ENCODE assay signal across 17 mouse cellular contexts in genomic region chr2:113931689-113932088, GRCm38 (mm10).
"Had no signal": no experiment of that assay in that cellular context is flagged by ENCODE, and none has a peak within 500 bp of the region (broad histone marks: within the 10 kb centered on the region; RNA-seq: fewer than 3 reads in every experiment).

No protein-coding gene starts in this region.

- H3K9me3 ChIP-seq: lung, embryonic 15.5 days; megakaryocyte, embryonic 14.5 days; midbrain, embryonic 13.5 days; midbrain, embryonic 15.5 days; neural tube, embryonic 12.5 days; stomach, embryonic 15.5 days had no signal

- H3K27ac ChIP-seq: lung, embryonic 15.5 days; macrophage; midbrain, embryonic 13.5 days; midbrain, embryonic 15.5 days; neural tube, embryonic 12.5 days; stomach, embryonic 15.5 days; stomach, postnatal 0 days had no signal

- ATAC-seq: lung, postnatal 0 days; midbrain, embryonic 13.5 days; midbrain, embryonic 15.5 days had no signal

- H3K9ac ChIP-seq: lung, embryonic 15.5 days; midbrain, embryonic 13.5 days; midbrain, embryonic 15.5 days; neural tube, embryonic 12.5 days; stomach, embryonic 15.5 days had no signal

- DNase-seq: lung, adult 2 months; lung, postnatal 14 days; lung, postnatal 36 days; right cerebral cortex, postnatal 14 days; thymus, adult 2 months; thymus, postnatal 25 days; thymus, postnatal 4 days had no signal

- H3K4me2 ChIP-seq: lung, embryonic 15.5 days; midbrain, embryonic 11.5 days; midbrain, embryonic 13.5 days; midbrain, embryonic 15.5 days; neural tube, embryonic 12.5 days; stomach, embryonic 15.5 days had no signal

- H3K4me1 ChIP-seq: midbrain, embryonic 13.5 days; midbrain, embryonic 15.5 days; neural tube, embryonic 12.5 days; stomach, embryonic 15.5 days had no signal

- H3K27me3 ChIP-seq: lung, embryonic 15.5 days; megakaryocyte, embryonic 14.5 days; midbrain, embryonic 13.5 days; midbrain, embryonic 15.5 days; neural tube, embryonic 12.5 days; stomach, embryonic 15.5 days had no signal

- H3K36me3 ChIP-seq: lung, embryonic 15.5 days; midbrain, embryonic 13.5 days; midbrain, embryonic 15.5 days; neural tube, embryonic 12.5 days; stomach, embryonic 15.5 days had no signal

- H3K4me3 ChIP-seq: lung, embryonic 15.5 days; midbrain, embryonic 13.5 days; midbrain, embryonic 15.5 days; neural tube, embryonic 12.5 days; stomach, embryonic 15.5 days had no signal
